Comparison of ENCODE assay signal across 14 mouse cellular contexts in the genomic region with DNA sequence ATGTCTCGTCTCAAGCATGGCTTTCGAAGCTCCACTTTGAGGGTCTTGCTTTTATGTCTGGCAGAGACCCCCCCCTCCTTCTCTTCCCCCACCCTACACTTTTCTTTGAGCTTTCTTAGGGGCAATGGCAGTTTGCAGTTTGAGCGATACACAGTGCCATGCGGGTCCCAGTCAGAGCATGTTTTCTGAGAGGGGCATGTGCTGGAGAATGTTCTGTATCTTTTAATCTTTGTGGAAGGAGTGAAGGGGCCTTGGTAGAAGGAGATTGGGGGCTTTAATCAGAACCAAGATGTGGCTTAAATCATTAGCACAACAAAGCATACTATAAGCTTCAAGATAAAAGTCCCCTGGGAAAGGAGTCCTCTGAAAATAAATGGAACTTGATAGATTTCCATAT. TPM values are rescaled to one million over a fixed set of nuclear protein-coding genes. Genes with fewer than 3 reads are reported as not detected.
A peak's percentile ranks its signal among the peaks of the same experiment; 100 is the strongest.
DNase-seq lines count a peak whose midpoint lies in the region; ATAC-seq and TF ChIP-seq lines count a peak whose summit lies in the region.
"Had no signal": no experiment of that assay in that cellular context is flagged by ENCODE, and none has a peak within 500 bp of the region (broad histone marks: within the 10 kb centered on the region; RNA-seq: fewer than 3 reads in every experiment).

No protein-coding gene starts in this region.

- H3K4me3 ChIP-seq in kidney, postnatal 0 days (replicated peaks; ENCODE audit: low read depth, low read length) = no peak overlapping the region
- no peak overlapping the region for H3K4me3 ChIP-seq in forebrain, embryonic 12.5 days (replicated peaks)
- no peak overlapping the region for H3K4me3 ChIP-seq in hindbrain, embryonic 14.5 days (replicated peaks; ENCODE audit: low read length)
- no peak overlapping the region for H3K4me3 ChIP-seq in midbrain, embryonic 16.5 days (ENCODE audit: low read depth, low read length)
- H3K4me3 ChIP-seq in left cerebral cortex, adult 2 months = no peak overlapping the region
- H3K4me3 ChIP-seq: limb, embryonic 12.5 days; stomach, embryonic 15.5 days had no signal

- intact Hi-C loops in left cerebral cortex, adult 2 months (cut with DNase I) = no loop called here

- no peaks in the 10 kb centered on the region for H3K9me3 ChIP-seq in kidney, postnatal 0 days (replicated peaks; ENCODE audit: low read length)
- no peaks in the 10 kb centered on the region for H3K9me3 ChIP-seq in forebrain, embryonic 12.5 days
- H3K9me3 ChIP-seq in hindbrain, embryonic 14.5 days (ENCODE audit: control insufficient read depth, low read length) = no peaks in the 10 kb centered on the region
- H3K9me3 ChIP-seq in midbrain, embryonic 16.5 days (replicated peaks; ENCODE audit: control insufficient read depth, low read length, poor library complexity, severe bottlenecking) = no peaks in the 10 kb centered on the region
- H3K9me3 ChIP-seq: limb, embryonic 12.5 days; stomach, embryonic 15.5 days had no signal

- DNase-seq in kidney, postnatal 0 days (ENCODE audit: low spot score) = peak; percentile 34
- DNase-seq in kidney, postnatal 36 days = no peak
- no peak for DNase-seq in hindbrain, embryonic 14.5 days (ENCODE audit: low spot score)
- no peak for DNase-seq in left cerebral cortex, adult 2 months (ENCODE audit: extremely low spot score in 1 of 2, low spot score in 2 of 2)
- no peak for DNase-seq in spleen, postnatal 10 days (ENCODE audit: low spot score in 2 of 2)
- DNase-seq: adrenal gland, adult 8-10 months; gastrocnemius, postnatal 10 days; thymus, postnatal 14 days had no signal

- no peak overlapping the region for H3K27ac ChIP-seq in kidney, postnatal 0 days
- peak overlapping the region; percentile 81 for H3K27ac ChIP-seq in forebrain, embryonic 12.5 days
- peak overlapping the region; percentile 76 for H3K27ac ChIP-seq in hindbrain, embryonic 14.5 days
- H3K27ac ChIP-seq in midbrain, embryonic 16.5 days (ENCODE audit: low read length) = no peak overlapping the region; the same call in 1 of the 2 replicates
- H3K27ac ChIP-seq in left cerebral cortex, adult 2 months = no peak overlapping the region
- H3K27ac ChIP-seq: limb, embryonic 12.5 days; macrophage; stomach, embryonic 15.5 days had no signal

- no peak for TF ChIP-seq CTCF in kidney, postnatal 0 days (IDR thresholded peaks at IDR 0.05; ENCODE audit: low read depth)
- no peak for TF ChIP-seq CTCF in left cerebral cortex, adult 2 months (IDR thresholded peaks at IDR 0.05)

- H3K9ac ChIP-seq in kidney, postnatal 0 days (ENCODE audit: low read depth, low read length) = no peak overlapping the region
- H3K9ac ChIP-seq in forebrain, embryonic 12.5 days = no peak overlapping the region
- H3K9ac ChIP-seq in hindbrain, embryonic 14.5 days = no peak overlapping the region
- H3K9ac ChIP-seq in midbrain, embryonic 16.5 days (ENCODE audit: low read depth, low read length) = no peak overlapping the region
- H3K9ac ChIP-seq: limb, embryonic 12.5 days; stomach, embryonic 15.5 days had no signal

- 84% methylated on average over 4 of the region's 4 CpGs for WGBS in kidney, postnatal 0 days
- 30% methylated on average over 4 of the region's 4 CpGs for WGBS in forebrain, embryonic 12.5 days
- WGBS in hindbrain, embryonic 14.5 days = 43% methylated on average over 4 of the region's 4 CpGs
- WGBS in midbrain, embryonic 16.5 days = 43% methylated on average over 4 of the region's 4 CpGs

- H3K27me3 ChIP-seq in kidney, postnatal 0 days (ENCODE audit: insufficient read depth, low read length) = no peaks in the 10 kb centered on the region
- H3K27me3 ChIP-seq in forebrain, embryonic 12.5 days = 0 out of 2 replicates have a peak, but pooled peaks cover 8% of the 10 kb centered on the region
- H3K27me3 ChIP-seq in hindbrain, embryonic 14.5 days (ENCODE audit: control insufficient read depth, insufficient read depth, low read length) = 0 out of 2 replicates have a peak, but pooled peaks cover 6% of the 10 kb centered on the region
- no peaks in the 10 kb centered on the region for H3K27me3 ChIP-seq in midbrain, embryonic 16.5 days (ENCODE audit: control insufficient read depth, insufficient read depth, low read depth, low read length)
- H3K27me3 ChIP-seq: stomach, embryonic 15.5 days had no signal

- no peaks in the 10 kb centered on the region for H3K36me3 ChIP-seq in kidney, postnatal 0 days (ENCODE audit: insufficient read depth, low read length)
- H3K36me3 ChIP-seq in forebrain, embryonic 12.5 days (replicated peaks) = no peaks in the 10 kb centered on the region
- H3K36me3 ChIP-seq in hindbrain, embryonic 14.5 days (replicated peaks; ENCODE audit: control insufficient read depth, insufficient read depth) = no peaks in the 10 kb centered on the region
- H3K36me3 ChIP-seq in midbrain, embryonic 16.5 days (ENCODE audit: control insufficient read depth, insufficient read depth, low read length) = no peaks in the 10 kb centered on the region
- H3K36me3 ChIP-seq: limb, embryonic 12.5 days had no signal

- H3K4me1 ChIP-seq in kidney, postnatal 0 days (replicated peaks; ENCODE audit: insufficient read depth, low read length) = no peaks in the 10 kb centered on the region
- peaks cover 31% of the 10 kb centered on the region for H3K4me1 ChIP-seq in forebrain, embryonic 12.5 days
- H3K4me1 ChIP-seq in hindbrain, embryonic 14.5 days (replicated peaks; ENCODE audit: control insufficient read depth, insufficient read depth, low read length) = peaks cover 36% of the 10 kb centered on the region
- H3K4me1 ChIP-seq in midbrain, embryonic 16.5 days (ENCODE audit: control insufficient read depth, insufficient read depth, low read length) = peaks cover 16% of the 10 kb centered on the region

- H3K4me2 ChIP-seq in kidney, postnatal 0 days (ENCODE audit: low read length) = no peak overlapping the region
- 0 out of 2 replicates have a peak overlapping the region, but pooled peaks have one; percentile 11 for H3K4me2 ChIP-seq in forebrain, embryonic 12.5 days
- H3K4me2 ChIP-seq in hindbrain, embryonic 14.5 days (replicated peaks) = no peak overlapping the region
- H3K4me2 ChIP-seq in midbrain, embryonic 16.5 days (ENCODE audit: low read length) = no peak overlapping the region
- H3K4me2 ChIP-seq: limb, embryonic 12.5 days; stomach, embryonic 15.5 days had no signal

- no peak for ATAC-seq in kidney, postnatal 0 days (replicated peaks; ENCODE audit: low FRiP score, low read depth)
- peak; percentile 27 for ATAC-seq in forebrain, embryonic 12.5 days (ENCODE audit: low FRiP score)
- peak; percentile 10; the same call in 1 of the 2 replicates for ATAC-seq in hindbrain, embryonic 14.5 days (ENCODE audit: low FRiP score)
- peak; percentile 51 for ATAC-seq in midbrain, embryonic 16.5 days
- ATAC-seq: inflammation-experienced regulatory T-cells, adult 6 months had no signal

RNA-seq across cellular contexts. Expression of a gene that starts 30.1 kb away (rescaled TPM):
- polyA plus RNA-seq in kidney, postnatal 0 days (2015; fragmentation: Nextera tagmentation; extraction: Ambion mirVana) = 41.1 and 43.9 TPM in 2 replicates
- 4.6 and 6.3 TPM in 2 replicates for polyA plus RNA-seq in forebrain, embryonic 12.5 days (2016; fragmentation: Nextera tagmentation; extraction: Ambion mirVana)
- polyA plus RNA-seq in hindbrain, embryonic 14.5 days (2014; fragmentation: Nextera tagmentation; extraction: Ambion mirVana) = 8.6 and 10.6 TPM in 2 replicates
- polyA plus RNA-seq in midbrain, embryonic 16.5 days (2015; fragmentation: Nextera tagmentation; extraction: Ambion mirVana) = 6.8 and 8.7 TPM in 2 replicates
- total RNA-seq in left cerebral cortex, adult 2 months (2021) = 10 to 100 TPM; 29.8 to 29.9 TPM

Comparison
In these comparisons a context has a peak if more than half of its experiments do, and no peak if none do; other contexts are left out.
1. H3K27ac ChIP-seq: peak in forebrain, embryonic 12.5 days (single experiment) and hindbrain, embryonic 14.5 days (single experiment); none in kidney, postnatal 0 days (single experiment), midbrain, embryonic 16.5 days (single experiment) and left cerebral cortex, adult 2 months (single experiment).